Mouse (Mus musculus): ENCODE measurements around the gene Spag5. TPM values are rescaled to one million over a fixed set of nuclear protein-coding genes. Genes with fewer than 3 reads are reported as not detected.

Gene Spag5
- total RNA-seq, 1 experiment from 2014 or later: 0.93 TPM

- ATAC-seq (ENCODE audit: extremely low read depth, insufficient number of reproducible peaks, low FRiP score, poor library complexity, severe bottlenecking): no peak
Measured at GRCm38 (mm10) chr11:78318411-78318810, 17.1 kb downstream of the Spag5 start.

GRCm38 (mm10) chr11:78322076-78322831, 20.9 kb downstream of the Spag5 start:
- no peak for ATAC-seq (ENCODE audit: extremely low read depth, insufficient number of reproducible peaks, low FRiP score, poor library complexity, severe bottlenecking)

GRCm38 (mm10) chr11:78322860-78323259, 21.5 kb downstream of the Spag5 start, which contains the start of gene Aldoc:
Gene Aldoc (plus strand): TSS chr11:78322968.
- peak; percentile 90 for ATAC-seq (ENCODE audit: extremely low read depth, insufficient number of reproducible peaks, low FRiP score, poor library complexity, severe bottlenecking)

DNA sequence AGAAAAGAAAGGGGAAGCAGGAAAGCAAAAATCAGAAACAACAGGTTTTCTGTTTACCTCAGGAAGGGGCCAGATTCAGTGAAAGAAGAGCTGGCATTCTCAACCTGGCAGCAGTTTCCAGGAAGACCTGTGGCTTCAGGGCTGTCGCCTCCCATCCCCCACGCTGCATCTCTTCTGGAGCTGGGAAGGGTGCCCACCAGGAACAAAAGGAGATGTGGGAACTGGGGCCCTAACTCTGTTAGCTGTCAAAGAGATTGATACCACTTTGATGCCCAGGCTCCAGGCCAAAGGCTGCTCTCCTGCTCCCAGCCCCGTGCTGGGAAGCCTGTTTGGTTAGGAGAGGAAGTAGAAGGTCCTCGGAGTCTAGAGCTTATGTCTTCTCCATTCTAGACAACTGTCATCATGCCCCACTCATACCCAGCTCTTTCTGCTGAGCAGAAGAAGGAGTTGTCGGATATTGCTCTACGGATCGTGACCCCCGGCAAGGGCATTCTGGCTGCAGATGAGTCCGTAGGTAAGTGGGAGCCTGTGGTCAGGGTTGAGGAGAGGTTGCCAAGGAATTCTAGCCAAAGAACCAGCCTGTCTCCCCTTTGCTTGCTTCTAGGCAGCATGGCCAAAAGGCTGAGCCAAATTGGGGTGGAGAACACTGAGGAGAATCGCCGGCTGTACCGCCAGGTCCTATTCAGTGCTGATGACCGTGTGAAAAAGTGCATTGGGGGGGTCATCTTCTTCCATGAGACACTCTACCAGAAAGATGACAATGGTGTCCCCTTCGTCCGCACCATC, 22.9 kb downstream of the Spag5 start:
- no peak for ATAC-seq (ENCODE audit: extremely low read depth, insufficient number of reproducible peaks, low FRiP score, poor library complexity, severe bottlenecking)

- no peak for ATAC-seq (ENCODE audit: extremely low read depth, insufficient number of reproducible peaks, low FRiP score, poor library complexity, severe bottlenecking)
Measured at GRCm38 (mm10) chr11:78324965-78325364, 23.6 kb downstream of the Spag5 start.

DNA sequence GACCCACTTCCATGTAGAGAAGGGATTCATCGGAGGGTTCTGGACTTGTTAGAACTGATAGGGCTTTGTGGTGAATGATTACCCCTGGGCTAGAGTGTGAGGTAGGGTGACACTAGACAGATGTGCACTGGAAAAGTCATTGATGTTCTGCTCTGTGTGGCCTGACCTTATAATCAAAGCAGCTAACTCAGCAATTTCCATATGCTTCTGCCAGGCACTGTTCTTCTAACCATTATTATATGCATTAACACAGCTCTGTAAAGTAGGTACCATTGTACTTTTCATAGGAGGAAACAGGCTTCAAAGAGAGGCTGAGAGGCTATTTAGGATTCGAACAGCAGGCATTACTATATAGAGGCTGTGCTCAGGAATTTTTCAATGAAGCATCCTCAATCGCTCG, 25.9 kb downstream of the Spag5 start:
- ATAC-seq (ENCODE audit: extremely low read depth, insufficient number of reproducible peaks, low FRiP score, poor library complexity, severe bottlenecking): no peak

GRCm38 (mm10) chr11:78327634-78328511, 26.5 kb downstream of the Spag5 start, which contains the start of gene Pigs:
Gene Pigs (plus strand): TSS chr11:78328415.
- ATAC-seq (ENCODE audit: extremely low read depth, insufficient number of reproducible peaks, low FRiP score, poor library complexity, severe bottlenecking): peak; percentile 98

DNA sequence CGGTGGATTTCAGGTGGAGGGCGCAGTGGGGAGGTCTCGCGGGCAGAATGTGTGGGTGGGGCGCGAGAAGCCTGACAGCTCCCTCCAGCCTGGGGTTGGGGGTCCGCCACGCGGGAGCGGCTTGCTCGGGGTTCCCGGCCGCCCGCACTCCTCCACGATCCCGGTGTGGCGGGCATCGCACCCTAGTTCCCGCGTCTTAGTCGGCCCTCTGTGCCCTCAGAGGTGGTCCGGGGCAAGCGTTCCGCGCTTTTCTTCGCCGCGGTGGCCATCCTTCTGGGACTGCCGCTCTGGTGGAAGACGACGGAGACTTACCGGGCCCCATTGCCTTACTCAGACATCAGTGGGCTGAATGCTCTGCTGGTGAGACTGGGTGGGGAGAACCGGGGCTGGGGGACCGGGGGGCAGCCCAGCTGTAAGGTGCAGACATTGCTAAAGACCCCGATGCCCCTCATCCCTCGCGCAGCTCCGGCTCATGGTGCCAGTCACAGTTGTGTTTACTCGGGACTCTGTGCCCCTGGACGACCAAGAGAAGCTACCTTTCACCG, 27.3 kb downstream of the Spag5 start:
- no peak for ATAC-seq (ENCODE audit: extremely low read depth, insufficient number of reproducible peaks, low FRiP score, poor library complexity, severe bottlenecking)

DNA sequence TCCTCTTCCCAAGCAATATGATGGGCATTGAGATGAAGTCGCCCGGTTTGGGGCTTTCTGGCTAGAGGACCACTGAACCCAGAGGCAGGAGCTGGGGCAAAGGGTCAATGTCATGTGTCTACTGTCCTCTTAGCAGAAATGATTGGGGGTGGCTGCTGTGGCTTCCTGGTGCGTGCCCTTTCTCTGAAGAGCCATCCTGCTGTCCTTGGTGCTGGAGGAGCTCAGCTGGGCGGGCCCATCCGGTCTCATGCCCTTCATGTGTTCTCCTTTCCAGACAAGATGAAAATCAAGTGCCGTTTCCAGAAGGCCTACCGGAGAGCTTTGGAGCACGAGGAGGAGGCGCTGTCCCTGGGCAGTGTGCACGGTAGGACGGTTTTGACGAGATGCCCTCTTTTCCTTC, 31.3 kb downstream of the Spag5 start:
- ATAC-seq (ENCODE audit: extremely low read depth, insufficient number of reproducible peaks, low FRiP score, poor library complexity, severe bottlenecking): no peak

GRCm38 (mm10) chr11:78333992-78334391, 32.7 kb downstream of the Spag5 start:
- ATAC-seq (ENCODE audit: extremely low read depth, insufficient number of reproducible peaks, low FRiP score, poor library complexity, severe bottlenecking): no peak

DNA sequence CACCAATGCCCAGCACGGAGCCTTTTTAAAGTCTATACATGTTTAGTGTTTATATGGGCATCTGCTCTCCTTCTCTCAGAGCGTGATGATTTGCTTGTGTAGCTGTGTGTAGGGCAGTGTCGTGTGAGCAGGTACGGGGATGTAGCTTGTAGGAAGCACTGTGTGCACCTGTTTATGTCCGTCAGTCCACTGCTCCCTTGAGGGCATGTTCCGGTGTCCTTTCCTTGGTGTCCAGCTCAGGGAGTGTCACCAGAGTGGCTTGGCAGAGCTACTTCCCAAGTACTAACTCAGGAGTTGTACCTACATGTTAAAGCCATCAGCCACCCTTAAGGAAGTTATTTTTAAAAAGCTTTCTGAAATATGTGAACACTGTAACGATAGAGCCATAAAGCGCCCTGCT, 35.7 kb downstream of the Spag5 start:
- ATAC-seq (ENCODE audit: extremely low read depth, insufficient number of reproducible peaks, low FRiP score, poor library complexity, severe bottlenecking): no peak

- no peak for ATAC-seq (ENCODE audit: extremely low read depth, insufficient number of reproducible peaks, low FRiP score, poor library complexity, severe bottlenecking)
Measured at GRCm38 (mm10) chr11:78341702-78342101, 40.4 kb downstream of the Spag5 start.

DNA sequence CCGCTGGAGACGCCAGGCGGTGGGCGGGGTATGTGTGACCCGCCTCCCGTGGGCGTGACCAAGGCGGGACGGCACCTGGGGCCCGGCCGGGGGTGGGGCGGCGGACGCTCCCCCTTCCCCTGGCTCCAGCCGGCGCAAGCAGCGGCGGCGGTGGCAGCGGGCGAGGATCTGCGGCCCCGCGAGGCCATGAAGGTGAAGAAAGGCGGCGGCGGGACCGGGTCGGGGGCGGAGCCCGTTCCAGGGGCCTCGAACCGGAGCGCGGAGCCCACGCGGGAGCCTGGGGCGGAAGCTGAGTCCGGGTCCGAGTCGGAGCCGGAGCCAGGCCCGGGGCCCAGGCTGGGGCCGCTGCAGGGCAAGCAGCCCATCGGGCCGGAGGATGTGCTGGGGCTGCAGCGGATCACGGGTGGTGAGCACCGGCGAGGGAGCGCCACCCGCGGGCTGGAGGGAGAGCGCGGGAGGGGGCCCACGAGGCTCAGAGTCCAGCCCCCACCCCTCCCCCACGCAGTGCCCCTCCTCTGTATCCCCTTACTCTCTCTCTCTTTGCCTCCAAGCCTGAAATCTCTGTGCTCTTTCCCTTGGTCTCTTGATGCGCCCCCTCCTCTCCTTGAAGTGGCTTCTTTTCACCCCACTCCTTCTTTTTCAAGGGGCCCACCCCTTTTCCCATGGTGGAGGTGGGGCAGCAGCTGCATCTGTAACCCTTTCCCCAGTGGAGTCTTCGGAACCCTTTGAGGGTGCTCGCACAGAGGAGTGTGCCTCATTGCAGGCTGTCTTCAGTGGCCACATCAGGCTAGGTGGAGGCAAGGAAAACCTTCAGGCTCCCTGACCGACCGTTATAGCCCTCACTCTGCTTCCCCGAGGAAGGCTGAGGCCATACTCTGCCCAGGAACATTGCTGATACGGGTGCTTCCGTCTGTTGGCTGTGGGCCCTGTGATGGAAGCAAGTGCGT, 42.3 kb downstream of the Spag5 start, which contains the start of gene Unc119:
TSS of gene Unc119 (plus strand) at position 102 of the 947 bp plus-strand sequence.
- ATAC-seq (ENCODE audit: extremely low read depth, insufficient number of reproducible peaks, low FRiP score, poor library complexity, severe bottlenecking): peak; percentile 27

GRCm38 (mm10) chr11:78344328-78344889, 43.1 kb downstream of the Spag5 start:
- ATAC-seq (ENCODE audit: extremely low read depth, insufficient number of reproducible peaks, low FRiP score, poor library complexity, severe bottlenecking): no peak

DNA sequence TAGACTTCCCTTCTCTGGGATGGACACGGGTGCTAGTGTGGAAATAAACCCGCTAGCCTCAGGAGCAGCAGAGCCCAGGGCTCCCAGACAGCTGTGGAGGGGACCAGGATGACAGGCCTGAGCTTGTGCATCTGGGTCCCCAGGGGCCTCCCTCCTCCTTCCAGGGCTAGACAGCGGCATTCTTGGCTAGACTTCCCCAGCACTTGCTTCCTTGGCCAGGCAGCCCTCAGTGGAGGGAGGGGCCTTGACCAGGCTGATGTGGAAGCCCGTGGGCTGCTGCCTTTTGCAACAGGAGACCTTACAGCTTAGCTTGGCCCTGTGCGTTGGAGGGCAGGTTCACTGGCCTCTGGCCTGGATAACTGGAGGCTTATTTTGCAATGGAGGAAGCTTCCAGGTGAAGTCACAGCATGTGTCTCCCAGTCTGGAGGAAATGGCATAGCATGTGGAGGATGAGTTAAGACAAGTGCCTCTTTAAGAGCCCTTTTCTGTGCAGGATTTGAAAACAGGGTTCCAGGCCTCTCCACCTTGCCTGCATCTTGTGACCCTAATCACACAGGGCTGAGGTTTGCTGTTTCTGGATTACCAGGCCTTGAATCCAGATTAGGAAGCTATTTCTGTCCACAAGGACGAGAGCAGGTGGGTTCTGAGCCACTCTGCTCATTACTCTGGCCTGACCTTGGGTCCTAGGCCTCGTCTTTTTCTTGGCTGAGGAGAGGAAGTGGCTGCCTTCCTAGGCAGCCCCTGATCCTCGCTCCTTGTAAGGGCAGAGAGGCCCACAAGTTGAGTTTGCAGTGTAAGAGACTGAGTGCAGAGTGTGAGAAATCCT, 43.8 kb downstream of the Spag5 start:
- ATAC-seq (ENCODE audit: extremely low read depth, insufficient number of reproducible peaks, low FRiP score, poor library complexity, severe bottlenecking): no peak

- peak; percentile 35 for ATAC-seq (ENCODE audit: extremely low read depth, insufficient number of reproducible peaks, low FRiP score, poor library complexity, severe bottlenecking)
Measured at GRCm38 (mm10) chr11:78345801-78346200, 44.5 kb downstream of the Spag5 start.
